Mouse (Mus musculus): Measurements from ENCODE around the gene Ankle1.

- TF ChIP-seq POLR2A (IDR thresholded peaks at IDR 0.05; ENCODE audit: low read depth, low read length) (no peak), CTCF (IDR thresholded peaks at IDR 0.05; ENCODE audit: extremely low read depth, insufficient read depth, insufficient read length, insufficient replicate concordance) (no peak)
Measured at GRCm38 (mm10) chr8:71402446-71402964, 3.3 kb upstream of the Ankle1 start.

All from spleen, adult 2 months (tissue).